In the genomic region with DNA sequence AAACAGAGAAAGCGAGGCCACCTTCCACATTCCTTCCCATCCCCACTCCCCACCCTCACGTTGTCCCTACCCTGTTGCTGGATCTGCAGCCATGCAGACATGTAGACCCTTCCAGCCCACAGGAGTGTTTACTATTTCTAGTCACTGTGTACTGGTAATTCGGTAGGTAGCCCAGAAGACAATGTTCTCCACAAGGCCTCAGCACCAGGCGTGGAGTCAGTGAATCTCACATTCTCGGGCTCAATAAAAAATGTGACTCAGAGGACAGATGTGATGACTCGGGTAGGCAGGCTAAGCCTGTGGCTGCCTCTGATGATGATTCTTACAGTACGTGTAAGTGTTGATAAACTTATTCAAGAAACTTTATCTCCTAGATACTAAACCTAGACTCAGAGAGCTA, we compare ENCODE assay signal across 21 mouse cellular contexts.
DNase-seq lines count a peak whose midpoint lies in the region; ATAC-seq and TF ChIP-seq lines count a peak whose summit lies in the region.
"Had no signal": no experiment of that assay in that cellular context is flagged by ENCODE, and none has a peak within 500 bp of the region (broad histone marks: within the 10 kb centered on the region; RNA-seq: fewer than 3 reads in every experiment).

No protein-coding gene starts in this region.

- H3K79me2 ChIP-seq in C2C12 (ENCODE audit: control insufficient read depth, insufficient read depth) = no peaks in the 10 kb centered on the region

- TF ChIP-seq POLR2A in cortical plate, adult 2 months (IDR thresholded peaks at IDR 0.05; ENCODE audit: extremely low read depth, insufficient read depth, low read length) = no peak

- H3K4me1 ChIP-seq in cortical plate, adult 2 months (ENCODE audit: control insufficient read depth, insufficient read depth, low read length) = peaks cover 2% of the 10 kb centered on the region; the same call in 1 of the 2 replicates
- H3K4me1 ChIP-seq: embryonic facial prominence, embryonic 15.5 days; forebrain, embryonic 15.5 days; heart, embryonic 15.5 days; hindbrain, embryonic 13.5 days had no signal

- H3K4me3 ChIP-seq in C2C12 (ENCODE audit: insufficient read depth, poor library complexity, severe bottlenecking) = no peak overlapping the region
- H3K4me3 ChIP-seq in cortical plate, adult 2 months (ENCODE audit: insufficient read depth, low read length) = no peak overlapping the region
- H3K4me3 ChIP-seq: embryonic facial prominence, embryonic 15.5 days; forebrain, embryonic 15.5 days; heart, embryonic 15.5 days; hindbrain, embryonic 13.5 days had no signal

- peak; percentile 39; the same call in 1 of the 2 replicates for ATAC-seq in frontal cortex, adult (ENCODE audit: low TSS enrichment)
- ATAC-seq: CD4-positive, CD25-positive, alpha-beta regulatory T cell, adult 4 months; forebrain, embryonic 15.5 days; midbrain, embryonic 16.5 days had no signal

- DNase-seq in frontal cortex, adult 2 months (ENCODE audit: extremely low spot score in 1 of 2, low spot score in 1 of 2) = no peak
- peak; percentile 22 for DNase-seq in 3134 (ENCODE audit: extremely low read depth, insufficient read length, low spot score)
- no peak for DNase-seq in urinary bladder, postnatal 25 days (ENCODE audit: low spot score)
- DNase-seq in right cerebral cortex, adult 18-20 months = no peak
- DNase-seq: cerebellum, adult 9-10 months; gastrocnemius, postnatal 25 days; heart, postnatal 36 days; kidney, adult 11 months; right cerebral cortex, postnatal 14 days; thymus, adult 2 months had no signal

- no peak for TF ChIP-seq CTCF in C2C12 (IDR thresholded peaks at IDR 0.05; ENCODE audit: control insufficient read depth, insufficient read depth, insufficient read length)
- no peak for TF ChIP-seq CTCF in cortical plate, adult 2 months (IDR thresholded peaks at IDR 0.05; ENCODE audit: extremely low read depth, insufficient read depth, low read length)

- H3ac ChIP-seq in C2C12 (ENCODE audit: control insufficient read depth, insufficient read length, low read depth) = no peak overlapping the region

- no peaks in the 10 kb centered on the region for H3K79me3 ChIP-seq in C2C12 (ENCODE audit: low read depth)

- H3K27me3 ChIP-seq in C2C12 (ENCODE audit: control insufficient read depth, insufficient read depth, insufficient read length) = no peaks in the 10 kb centered on the region
- H3K27me3 ChIP-seq: embryonic facial prominence, embryonic 15.5 days; forebrain, embryonic 15.5 days; heart, embryonic 15.5 days; hindbrain, embryonic 13.5 days had no signal

- H3K27ac ChIP-seq in cortical plate, adult 2 months (ENCODE audit: insufficient read depth, low read length) = peak overlapping the region; percentile 80; the same call in 1 of the 2 replicates
- H3K27ac ChIP-seq: embryonic facial prominence, embryonic 15.5 days; forebrain, embryonic 15.5 days; heart, embryonic 15.5 days; hindbrain, embryonic 13.5 days; macrophage; stomach, postnatal 0 days had no signal

- peaks cover 10% of the 10 kb centered on the region for H3K36me3 ChIP-seq in C2C12 (ENCODE audit: control insufficient read depth, insufficient read depth)

TF ChIP-seq in C2C12, 6 proteins besides CTCF, POLR2A, EP300 and RAD21:
- TF ChIP-seq MAX (IDR thresholded peaks at IDR 0.05) (peak; percentile 10), MYOG (IDR thresholded peaks at IDR 0.05; ENCODE audit: control insufficient read depth, extremely low read depth, insufficient read length) (no peak), MYOD1 (IDR thresholded peaks at IDR 0.05; ENCODE audit: control insufficient read depth, insufficient read length, low read depth) (peak; percentile 82), FOSL1 (IDR thresholded peaks at IDR 0.05; ENCODE audit: insufficient read depth, low read length, poor library complexity, severe bottlenecking) (peak; percentile 45), USF1 (IDR thresholded peaks at IDR 0.05; ENCODE audit: low read depth) (no peak), CEBPB (IDR thresholded peaks at IDR 0.05; ENCODE audit: low read depth) (no peak)
TF ChIP-seq in C2C12: peak in this region for 3.
